ENCODE assay signal across 8 mouse cellular contexts in the genomic region with DNA sequence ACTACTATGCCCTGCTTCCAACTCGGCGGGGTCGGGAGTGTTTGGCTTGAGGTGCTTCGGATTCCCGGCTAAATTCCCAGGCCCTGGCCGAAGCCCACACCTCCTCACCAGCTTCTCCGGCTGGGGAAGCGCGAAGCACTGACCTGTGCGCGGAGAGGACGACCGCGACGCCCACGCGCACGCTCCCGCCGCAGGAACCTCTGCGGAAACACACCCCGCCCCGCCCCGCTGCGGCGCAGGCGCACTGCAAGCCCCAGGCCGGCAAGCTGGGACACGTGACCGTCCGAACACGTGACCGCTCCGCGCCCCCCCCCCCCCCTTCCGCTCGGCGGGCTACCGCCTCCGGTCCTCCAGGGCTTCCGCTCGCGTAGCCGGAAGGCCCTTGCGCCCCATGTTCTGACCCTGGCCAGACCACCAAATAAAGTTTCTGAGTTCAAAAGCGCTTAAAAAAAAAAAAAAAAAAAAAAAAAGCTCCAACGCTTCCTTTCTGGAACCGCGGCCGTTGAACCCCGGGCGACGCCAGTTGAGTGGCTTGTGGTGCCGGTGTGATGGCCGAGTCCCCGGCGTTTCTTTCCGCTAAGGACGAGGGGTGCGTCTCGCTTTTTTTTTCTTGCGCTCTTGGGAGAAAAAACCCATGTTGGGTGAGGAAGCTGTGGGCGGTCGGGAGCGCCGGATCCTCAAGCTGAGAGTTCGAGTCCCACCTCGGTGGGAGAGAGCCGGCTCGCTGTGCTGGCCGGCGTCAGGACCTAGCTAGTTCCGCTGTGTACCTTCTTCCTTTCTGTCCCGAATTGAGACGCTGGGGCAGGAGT. TPM values are rescaled to one million over a fixed set of nuclear protein-coding genes. Genes with fewer than 3 reads are reported as not detected.
DNase-seq lines count a peak whose midpoint lies in the region; ATAC-seq and TF ChIP-seq lines count a peak whose summit lies in the region.

A gene (minus strand): TSS at position 266 of the 809 bp plus-strand sequence.
A gene (plus strand): TSS at position 345 of the 809 bp plus-strand sequence.

- H3K4me1 ChIP-seq in E14TG2a.4 (replicated peaks; ENCODE audit: low read depth, low read length) = peaks cover 68% of the 10 kb centered on the region
- H3K4me1 ChIP-seq in forebrain, embryonic 13.5 days = peaks cover 20% of the 10 kb centered on the region
- H3K4me1 ChIP-seq in liver, postnatal 0 days (ENCODE audit: insufficient read depth) = peaks cover 27% of the 10 kb centered on the region
- peaks cover 5% of the 10 kb centered on the region; the same call in 1 of the 2 replicates for H3K4me1 ChIP-seq in neural tube, embryonic 14.5 days (ENCODE audit: control insufficient read depth, insufficient read depth, low read length)

- H3K9me3 ChIP-seq in E14TG2a.4 (ENCODE audit: low read length) = no peaks in the 10 kb centered on the region
- H3K9me3 ChIP-seq in forebrain, embryonic 13.5 days (replicated peaks) = no peaks in the 10 kb centered on the region
- H3K9me3 ChIP-seq in liver, postnatal 0 days (ENCODE audit: low read length) = no peaks in the 10 kb centered on the region
- H3K9me3 ChIP-seq in neural tube, embryonic 14.5 days (ENCODE audit: control insufficient read depth, low read length) = no peaks in the 10 kb centered on the region

- TF ChIP-seq CTCF in E14TG2a.4 (conservative IDR thresholded peaks at IDR 0.05; ENCODE audit: low read length) = no peak
- no peak for TF ChIP-seq CTCF in liver, postnatal 0 days (IDR thresholded peaks at IDR 0.05; ENCODE audit: low read depth)

- H3K36me3 ChIP-seq in E14TG2a.4 (ENCODE audit: insufficient read depth, low read length) = peaks cover 56% of the 10 kb centered on the region
- H3K36me3 ChIP-seq in forebrain, embryonic 13.5 days (ENCODE audit: poor library complexity, severe bottlenecking) = peaks cover 14% of the 10 kb centered on the region; the same call in 1 of the 2 replicates
- H3K36me3 ChIP-seq in liver, postnatal 0 days (replicated peaks; ENCODE audit: insufficient read depth, low read length) = 0 out of 2 replicates have a peak, but pooled peaks cover 11% of the 10 kb centered on the region
- H3K36me3 ChIP-seq in neural tube, embryonic 14.5 days (ENCODE audit: control insufficient read depth, insufficient read depth, low read length) = no peaks in the 10 kb centered on the region

- 0% methylated on average over 75 of the region's 75 CpGs for WGBS in forebrain, embryonic 13.5 days
- WGBS in large intestine, adult 2 months = under 1% methylated on average over 74 of the region's 75 CpGs
- WGBS in liver, postnatal 0 days (ENCODE audit: insufficient replicate concordance) = under 1% methylated on average over 61 of the region's 75 CpGs
- under 1% methylated on average over 64 of the region's 75 CpGs for WGBS in neural tube, embryonic 14.5 days

- intact Hi-C loops in heart, postnatal 10 days (cut with DNase I) = no loop called here

- H3K9ac ChIP-seq in forebrain, embryonic 13.5 days = peak within 1 kb of the TSS; percentile 77
- peak within 1 kb of the TSS; percentile 86 for H3K9ac ChIP-seq in liver, postnatal 0 days (replicated peaks)
- H3K9ac ChIP-seq in neural tube, embryonic 14.5 days (replicated peaks; ENCODE audit: low read depth, low read length) = peak within 1 kb of the TSS; percentile 72

- peak; percentile 77 for TF ChIP-seq EP300 in liver, postnatal 0 days (IDR thresholded peaks at IDR 0.05; ENCODE audit: low read depth)

- H3K4me2 ChIP-seq in forebrain, embryonic 13.5 days = peak within 1 kb of the TSS; percentile 76
- H3K4me2 ChIP-seq in liver, postnatal 0 days (ENCODE audit: low read depth, low read length) = peak within 1 kb of the TSS; percentile 90
- peak within 1 kb of the TSS; percentile 62 for H3K4me2 ChIP-seq in neural tube, embryonic 14.5 days (ENCODE audit: low read depth, low read length)

- peak within 1 kb of the TSS; percentile 65 for H3K27ac ChIP-seq in forebrain, embryonic 13.5 days
- H3K27ac ChIP-seq in liver, postnatal 0 days (ENCODE audit: low read depth) = peak within 1 kb of the TSS; percentile 96
- H3K27ac ChIP-seq in neural tube, embryonic 14.5 days (ENCODE audit: low read depth, low read length) = peak within 1 kb of the TSS; percentile 80

- ATAC-seq in forebrain, embryonic 13.5 days = peak; percentile 95
- ATAC-seq in liver, postnatal 0 days = peak; percentile 96
- ATAC-seq in neural tube, embryonic 14.5 days (ENCODE audit: low read depth) = peak; percentile 95

- DNase-seq in c-Kit-positive CD71-positive TER-119-positive erythroid progenitor cells, embryonic 14.5 days (ENCODE audit: low spot score) = peak; percentile 92
- peak; percentile 96 for DNase-seq in heart, postnatal 10 days
- DNase-seq in large intestine, adult 2 months (ENCODE audit: low read depth, low spot score) = peak; percentile 73
- DNase-seq in liver, postnatal 0 days = peak; percentile 99
- DNase-seq in testis, postnatal 10 days (ENCODE audit: low spot score) = peak; percentile 97

- no peaks in the 10 kb centered on the region for H3K27me3 ChIP-seq in E14TG2a.4 (ENCODE audit: insufficient read depth, low read length)
- no peaks in the 10 kb centered on the region for H3K27me3 ChIP-seq in forebrain, embryonic 13.5 days
- H3K27me3 ChIP-seq in liver, postnatal 0 days (ENCODE audit: insufficient read depth, low read length) = no peaks in the 10 kb centered on the region
- H3K27me3 ChIP-seq in neural tube, embryonic 14.5 days (ENCODE audit: control insufficient read depth, insufficient read depth, low read length) = no peaks in the 10 kb centered on the region

- peak within 1 kb of the TSS; percentile 92 for H3K4me3 ChIP-seq in E14TG2a.4 (replicated peaks; ENCODE audit: low read length)
- peak within 1 kb of the TSS; percentile 61 for H3K4me3 ChIP-seq in forebrain, embryonic 13.5 days
- peak within 1 kb of the TSS; percentile 68 for H3K4me3 ChIP-seq in liver, postnatal 0 days (ENCODE audit: low read depth, low read length)
- H3K4me3 ChIP-seq in neural tube, embryonic 14.5 days (ENCODE audit: low read depth, low read length) = peak within 1 kb of the TSS; percentile 64

RNA-seq across cellular contexts. Expression of the first gene that starts in this region (rescaled TPM):
- polyA plus RNA-seq in forebrain, embryonic 13.5 days (2015; fragmentation: Nextera tagmentation; extraction: Ambion mirVana) = 49.8 and 51.4 TPM in 2 replicates
- 10 to 100 TPM; 48.5 to 49.9 TPM for total RNA-seq in heart, postnatal 10 days (2021)
- polyA plus RNA-seq in large intestine, adult 2 months (2012; rRNA removed) = 22.6 and 29.6 TPM in 2 replicates
- polyA plus RNA-seq in liver, postnatal 0 days (2015; fragmentation: Nextera tagmentation; extraction: Ambion mirVana) = 15.6 and 16.6 TPM in 2 replicates
- polyA plus RNA-seq in neural tube, embryonic 14.5 days (2014; fragmentation: Nextera tagmentation; extraction: Ambion mirVana) = 52.1 and 54.2 TPM in 2 replicates

RNA-seq across cellular contexts. Expression of the second gene that starts in this region (rescaled TPM):
- 19.1 and 19.2 TPM in 2 replicates for polyA plus RNA-seq in forebrain, embryonic 13.5 days (2015; fragmentation: Nextera tagmentation; extraction: Ambion mirVana)
- 1 to 10 TPM; 8.2 to 8.9 TPM for total RNA-seq in heart, postnatal 10 days (2021)
- polyA plus RNA-seq in large intestine, adult 2 months (2012; rRNA removed) = 9.4 and 9.5 TPM in 2 replicates
- 12.3 and 13.6 TPM in 2 replicates for polyA plus RNA-seq in liver, postnatal 0 days (2015; fragmentation: Nextera tagmentation; extraction: Ambion mirVana)
- polyA plus RNA-seq in neural tube, embryonic 14.5 days (2014; fragmentation: Nextera tagmentation; extraction: Ambion mirVana) = 10.6 and 16.7 TPM in 2 replicates

Comparison
In these comparisons a context has a peak if more than half of its experiments do, and no peak if none do; other contexts are left out.
1. Peak in every context shown above with its lines: DNase-seq, ATAC-seq, H3K4me3 ChIP-seq and H3K27ac ChIP-seq.